Mouse (Mus musculus): ENCODE results near the gene Insig2. TPM values are rescaled to one million over a fixed set of nuclear protein-coding genes. Genes with fewer than 3 reads are reported as not detected.

Insig2 gene
- total and polyA plus RNA-seq, 3 experiments: 16.1 to 16.9 TPM; not detected in 1

DNA sequence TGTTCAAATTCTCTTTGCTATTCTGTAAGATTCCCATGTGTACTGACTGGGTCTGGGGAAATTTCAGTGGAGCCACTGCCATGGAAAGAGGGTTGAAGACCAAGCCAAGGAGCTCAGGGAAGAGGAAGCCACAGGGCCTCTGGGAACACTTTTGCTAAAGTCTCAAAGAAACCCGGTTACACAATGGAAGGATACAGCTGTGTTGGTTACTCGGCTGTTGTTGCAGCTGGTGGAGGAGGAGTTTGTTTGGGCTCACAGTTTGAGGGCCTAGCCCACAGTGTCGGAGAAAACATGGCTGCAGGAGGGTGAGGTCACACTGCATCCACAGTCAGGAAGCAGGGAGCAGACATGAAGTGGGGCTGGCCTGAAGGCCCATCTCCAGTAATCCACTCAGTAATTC, 38.8 kb downstream of the Insig2 start:
- Histone ChIP-seq H3K9ac (ENCODE audit: control insufficient read depth, low read depth, low read length, poor library complexity, severe bottlenecking) (no peak overlapping the region), H3K4me3 (ENCODE audit: control insufficient read depth in 1 of 2, insufficient read depth in 1 of 2, low read depth in 2 of 2, low read length in 2 of 2) (no peak overlapping the region), H3K27ac (ENCODE audit: control insufficient read depth, low read depth, low read length) (no peak overlapping the region), H3K9me3 (replicated peaks; ENCODE audit: insufficient read depth, low read length) (no peaks in the 10 kb centered on the region), H3K27me3 (ENCODE audit: control insufficient read depth in 1 of 2, insufficient read depth in 2 of 2, low read length in 2 of 2) (no peaks in the 10 kb centered on the region), H3K4me1 (ENCODE audit: control insufficient read depth in 1 of 2, insufficient read depth in 2 of 2, low read length in 2 of 2) (no peaks in the 10 kb centered on the region), H3K79me2 (ENCODE audit: control insufficient read depth, insufficient read depth, low read length, poor library complexity) (no peaks in the 10 kb centered on the region), H3K36me3 (ENCODE audit: control insufficient read depth in 1 of 2, insufficient read depth in 2 of 2, low read length in 2 of 2) (no peaks in the 10 kb centered on the region)
- TF ChIP-seq TBP (IDR thresholded peaks at IDR 0.05; ENCODE audit: low read depth, low read length): no peak
- no peak for TF ChIP-seq JUND (IDR thresholded peaks at IDR 0.05; ENCODE audit: low read depth, low read length)
- TF ChIP-seq RAD21 (IDR thresholded peaks at IDR 0.05; ENCODE audit: low read depth, low read length): no peak
- TF ChIP-seq MAX (IDR thresholded peaks at IDR 0.05; ENCODE audit: low read length): no peak
- no peak for TF ChIP-seq GATA1 (IDR thresholded peaks at IDR 0.05; ENCODE audit: low read depth, low read length)
- no peak for TF ChIP-seq MAFK (IDR thresholded peaks at IDR 0.05; ENCODE audit: borderline replicate concordance, low read depth, low read length)
- no peak for TF ChIP-seq MEF2A (IDR thresholded peaks at IDR 0.05; ENCODE audit: extremely low read depth, insufficient replicate concordance, low read depth, low read length, poor library complexity, severe bottlenecking)
- TF ChIP-seq SMC3 (IDR thresholded peaks at IDR 0.05; ENCODE audit: low read depth, low read length): no peak
- DNase-seq (ENCODE audit: low read depth, low spot score): no peak

DNA sequence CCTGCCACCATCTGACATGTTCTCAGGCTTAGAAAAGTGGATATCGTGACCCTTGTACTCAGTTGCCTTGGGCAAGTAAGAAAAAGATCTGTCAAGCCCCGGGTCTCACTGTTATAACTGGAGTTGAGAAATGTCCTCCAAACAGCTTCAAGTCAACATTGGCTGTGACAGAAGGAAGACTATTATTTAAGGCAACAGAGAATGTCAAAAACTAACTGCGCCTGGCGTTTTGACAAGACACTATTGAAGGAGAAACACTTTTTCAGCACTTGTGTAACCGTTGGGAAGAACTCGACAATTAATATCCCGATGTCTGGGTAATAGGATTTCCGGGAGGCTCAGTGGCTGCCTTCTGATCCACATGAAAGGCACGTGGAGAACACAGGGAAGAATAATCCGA, 41.5 kb downstream of the Insig2 start:
- no peak for TF ChIP-seq ELF1 (IDR thresholded peaks at IDR 0.05; ENCODE audit: low read depth, low read length)
- TF ChIP-seq MAX (IDR thresholded peaks at IDR 0.05; ENCODE audit: low read length): no peak
- no peak for TF ChIP-seq RCOR1 (IDR thresholded peaks at IDR 0.05; ENCODE audit: low read depth, low read length)
- no peak for TF ChIP-seq NELFE (IDR thresholded peaks at IDR 0.05; ENCODE audit: low read depth, low read length)
- TF ChIP-seq EP300 (IDR thresholded peaks at IDR 0.05; ENCODE audit: low read depth in 1 of 2, low read length in 2 of 2): no peak
- H3K27ac ChIP-seq (ENCODE audit: control insufficient read depth, low read depth, low read length): no peak overlapping the region
- H3K9me3 ChIP-seq (replicated peaks; ENCODE audit: insufficient read depth, low read length): no peaks in the 10 kb centered on the region
- H3K4me3 ChIP-seq (ENCODE audit: control insufficient read depth in 1 of 2, insufficient read depth in 1 of 2, low read depth in 2 of 2, low read length in 2 of 2): no peak overlapping the region
- no peaks in the 10 kb centered on the region for H3K79me2 ChIP-seq (ENCODE audit: control insufficient read depth, insufficient read depth, low read length, poor library complexity)
- H3K36me3 ChIP-seq (ENCODE audit: control insufficient read depth in 1 of 2, insufficient read depth in 2 of 2, low read length in 2 of 2): no peaks in the 10 kb centered on the region
- H3K27me3 ChIP-seq (ENCODE audit: control insufficient read depth in 1 of 2, insufficient read depth in 2 of 2, low read length in 2 of 2): no peaks in the 10 kb centered on the region
- no peak for DNase-seq (ENCODE audit: low read depth, low spot score)
- H3K9ac ChIP-seq (ENCODE audit: control insufficient read depth, low read depth, low read length, poor library complexity, severe bottlenecking): no peak overlapping the region
- no peaks in the 10 kb centered on the region for H3K4me1 ChIP-seq (ENCODE audit: control insufficient read depth in 1 of 2, insufficient read depth in 2 of 2, low read length in 2 of 2)

DNA sequence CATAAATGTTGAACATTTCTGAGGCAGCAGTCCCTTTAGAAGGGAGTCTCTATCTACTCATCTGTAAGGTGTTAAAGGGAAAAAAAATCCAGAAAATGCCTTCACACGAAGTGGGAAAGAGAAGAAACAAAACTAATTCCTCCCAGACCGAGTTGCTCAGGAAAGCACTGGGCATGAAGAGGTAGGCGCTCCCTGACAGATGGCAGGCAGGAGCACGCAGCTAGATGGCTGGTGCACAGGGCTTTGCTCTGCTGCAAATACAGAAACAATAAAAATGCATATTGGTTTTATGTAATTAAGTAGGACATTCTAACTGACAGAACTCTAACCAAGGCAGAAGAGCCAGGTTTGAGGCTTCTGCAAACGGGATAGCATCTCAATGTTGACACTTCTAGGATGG, 42.0 kb downstream of the Insig2 start:
- DNase-seq (ENCODE audit: low read depth, low spot score): no peak
- no peak overlapping the region for H3K27ac ChIP-seq (ENCODE audit: control insufficient read depth, low read depth, low read length)
- no peak overlapping the region for H3K9ac ChIP-seq (ENCODE audit: control insufficient read depth, low read depth, low read length, poor library complexity, severe bottlenecking)
- no peaks in the 10 kb centered on the region for H3K9me3 ChIP-seq (replicated peaks; ENCODE audit: insufficient read depth, low read length)
- no peaks in the 10 kb centered on the region for H3K36me3 ChIP-seq (ENCODE audit: control insufficient read depth in 1 of 2, insufficient read depth in 2 of 2, low read length in 2 of 2)
- no peaks in the 10 kb centered on the region for H3K4me1 ChIP-seq (ENCODE audit: control insufficient read depth in 1 of 2, insufficient read depth in 2 of 2, low read length in 2 of 2)
- H3K4me3 ChIP-seq (ENCODE audit: control insufficient read depth in 1 of 2, insufficient read depth in 1 of 2, low read depth in 2 of 2, low read length in 2 of 2): no peak overlapping the region
- H3K27me3 ChIP-seq (ENCODE audit: control insufficient read depth in 1 of 2, insufficient read depth in 2 of 2, low read length in 2 of 2): no peaks in the 10 kb centered on the region
- no peak for TF ChIP-seq UBTF (IDR thresholded peaks at IDR 0.05; ENCODE audit: borderline replicate concordance, insufficient read depth, low read depth, low read length)
- TF ChIP-seq CTCF (IDR thresholded peaks at IDR 0.05 in 2 of 3, conservative IDR thresholded peaks at IDR 0.05 in 1 of 3; ENCODE audit: control insufficient read depth in 1 of 3, insufficient read depth in 1 of 3, low read depth in 2 of 3, low read length in 3 of 3, poor library complexity in 1 of 3, severe bottlenecking in 1 of 3): no peak
- TF ChIP-seq SMC3 (IDR thresholded peaks at IDR 0.05; ENCODE audit: low read depth, low read length): no peak
- TF ChIP-seq TAL1 (IDR thresholded peaks at IDR 0.05; ENCODE audit: low read length): no peak
- TF ChIP-seq ZKSCAN1 (IDR thresholded peaks at IDR 0.05; ENCODE audit: low read depth, low read length): no peak
- no peak for TF ChIP-seq KAT2A (conservative IDR thresholded peaks at IDR 0.05; ENCODE audit: low read depth, low read length)
- TF ChIP-seq E2F4 (IDR thresholded peaks at IDR 0.05; ENCODE audit: borderline replicate concordance, low read depth, low read length): no peak
- TF ChIP-seq ZMIZ1 (IDR thresholded peaks at IDR 0.05; ENCODE audit: low read depth, low read length): no peak
- TF ChIP-seq SIN3A (IDR thresholded peaks at IDR 0.05; ENCODE audit: low read length): no peak
- no peak for TF ChIP-seq MEF2A (IDR thresholded peaks at IDR 0.05; ENCODE audit: extremely low read depth, insufficient replicate concordance, low read depth, low read length, poor library complexity, severe bottlenecking)
- H3K79me2 ChIP-seq (ENCODE audit: control insufficient read depth, insufficient read depth, low read length, poor library complexity): no peaks in the 10 kb centered on the region

Data from MEL (cell line).